Mouse (Mus musculus) embryonic fibroblast, embryonic 13.5 days (primary cell): ENCODE measurements around the gene Syn2. TPM values are rescaled to one million over a fixed set of nuclear protein-coding genes. Genes with fewer than 3 reads are reported as not detected.

ENCODE experiments used
- H3K27ac ChIP-seq: 2 replicates; pipeline ENCODE4 v1.5.1; 2012; ENCODE audit warnings: low read length, control low read depth, inconsistent platforms; ENCODE audit not compliant: insufficient read depth
- H3K4me1 ChIP-seq: 2 replicates; pipeline ENCODE4 v1.6.1; 2011; ENCODE audit warnings: low read length; ENCODE audit not compliant: control insufficient read depth, insufficient read depth
- H3K4me3 ChIP-seq: 2 replicates; pipeline ENCODE4 v1.5.1; 2011; ENCODE audit warnings: mild to moderate bottlenecking, control low read depth, low read length; ENCODE audit not compliant: insufficient read depth
- CTCF ChIP-seq: IDR thresholded peaks from 2 replicates; pipeline ENCODE4 v1.5.1; 2011; ENCODE audit warnings: mild to moderate bottlenecking, control low read depth, low read length, moderate library complexity, borderline replicate concordance; ENCODE audit not compliant: insufficient read depth
- POLR2A ChIP-seq: IDR thresholded peaks from 2 replicates; pipeline ENCODE4 v1.6.1; 2011; ENCODE audit warnings: low read depth, mild to moderate bottlenecking, control low read depth, low read length, moderate library complexity
- polyA plus RNA-seq: library from polyadenylated mRNA; stranded (reverse); fragments of >200 nt; gene quantifications from 2 replicates; pipeline ENCODE4 v1.2.4, GENCODE M21; 2011; ENCODE audit warnings: low read depth; ENCODE audit not compliant: missing spikeins, insufficient read length

Gene Syn2
- polyA plus RNA-seq, 1 experiment, result not detected

- Histone ChIP-seq H3K27ac (no peak overlapping the region), H3K4me3 (no peak overlapping the region), H3K4me1 (no peaks in the 10 kb centered on the region)
- TF ChIP-seq POLR2A, result no peak
- TF ChIP-seq CTCF, result no peak
Observed at GRCm38 (mm10) chr6:115278086-115278485, 143.4 kb downstream of the Syn2 start.

GRCm38 (mm10) chr6:115279639-115280038 lies 144.9 kb downstream of the Syn2 start:
- TF ChIP-seq CTCF (no peak), POLR2A (no peak)
- Histone ChIP-seq H3K4me3 (no peak overlapping the region), H3K4me1 (peaks cover 6% of the 10 kb centered on the region), H3K27ac (no peak overlapping the region)

GRCm38 (mm10) chr6:115284153-115284552 lies 149.5 kb downstream of the Syn2 start:
- Histone ChIP-seq H3K4me3 (no peak overlapping the region), H3K4me1 (peaks cover 6% of the 10 kb centered on the region)

GRCm38 (mm10) chr6:115286441-115286840 lies 151.7 kb downstream of the Syn2 start:
- Histone ChIP-seq H3K27ac (no peak overlapping the region), H3K4me1 (peaks cover 6% of the 10 kb centered on the region), H3K4me3 (no peak overlapping the region)
- no peak for TF ChIP-seq POLR2A
- TF ChIP-seq CTCF, result no peak

More at GRCm38 (mm10) chr6:115284153-115284552, 149.5 kb downstream of the Syn2 start:
- H3K27ac ChIP-seq, result 0 out of 2 replicates have a peak overlapping the region, but pooled peaks have one; percentile 44
- TF ChIP-seq POLR2A (no peak), CTCF (no peak)

GRCm38 (mm10) chr6:115288223-115288622 lies 153.5 kb downstream of the Syn2 start:
- no peak overlapping the region for H3K4me3 ChIP-seq
- H3K27ac ChIP-seq, result no peak overlapping the region
- peaks cover 6% of the 10 kb centered on the region for H3K4me1 ChIP-seq
- TF ChIP-seq POLR2A (no peak), CTCF (no peak)

- TF ChIP-seq POLR2A (no peak), CTCF (no peak)
- no peak overlapping the region for H3K27ac ChIP-seq
- H3K4me1 ChIP-seq, result no peaks in the 10 kb centered on the region; the same call in 1 of the 2 replicates
- H3K4me3 ChIP-seq, result no peak overlapping the region
Observed at GRCm38 (mm10) chr6:115290561-115290960, 155.9 kb downstream of the Syn2 start.

GRCm38 (mm10) chr6:115291068-115291467 lies 156.4 kb downstream of the Syn2 start:
- TF ChIP-seq POLR2A, result no peak
- no peak for TF ChIP-seq CTCF
- Histone ChIP-seq H3K4me1 (no peaks in the 10 kb centered on the region; the same call in 1 of the 2 replicates), H3K27ac (no peak overlapping the region), H3K4me3 (no peak overlapping the region)

GRCm38 (mm10) chr6:115291823-115292222 lies 157.1 kb downstream of the Syn2 start:
- H3K27ac ChIP-seq, result no peak overlapping the region

GRCm38 (mm10) chr6:115292621-115293020 lies 157.9 kb downstream of the Syn2 start:
- TF ChIP-seq CTCF (no peak), POLR2A (no peak)
- no peak overlapping the region for H3K27ac ChIP-seq
- H3K4me1 ChIP-seq, result no peaks in the 10 kb centered on the region; the same call in 1 of the 2 replicates
- H3K4me3 ChIP-seq, result no peak overlapping the region

More at GRCm38 (mm10) chr6:115291823-115292222, 157.1 kb downstream of the Syn2 start:
- H3K4me3 ChIP-seq, result no peak overlapping the region
- no peaks in the 10 kb centered on the region; the same call in 1 of the 2 replicates for H3K4me1 ChIP-seq
- TF ChIP-seq POLR2A, result no peak
- TF ChIP-seq CTCF, result no peak

- H3K27ac ChIP-seq, result no peak overlapping the region
- no peaks in the 10 kb centered on the region; the same call in 1 of the 2 replicates for H3K4me1 ChIP-seq
- H3K4me3 ChIP-seq, result no peak overlapping the region
- TF ChIP-seq POLR2A, result no peak
- no peak for TF ChIP-seq CTCF
Observed at GRCm38 (mm10) chr6:115293877-115294276, 159.2 kb downstream of the Syn2 start.

- no peaks in the 10 kb centered on the region for H3K4me1 ChIP-seq
- no peak overlapping the region for H3K27ac ChIP-seq
- H3K4me3 ChIP-seq, result no peak overlapping the region
- TF ChIP-seq POLR2A (no peak), CTCF (no peak)
Observed at GRCm38 (mm10) chr6:115307134-115307533, 172.4 kb downstream of the Syn2 start.

GRCm38 (mm10) chr6:115312780-115313179 lies 178.1 kb downstream of the Syn2 start:
- Histone ChIP-seq H3K27ac (no peak overlapping the region), H3K4me1 (peaks cover 18% of the 10 kb centered on the region), H3K4me3 (no peak overlapping the region)
- no peak for TF ChIP-seq POLR2A
